Comparison of ENCODE assay signal across 12 mouse cellular contexts in the genomic region with DNA sequence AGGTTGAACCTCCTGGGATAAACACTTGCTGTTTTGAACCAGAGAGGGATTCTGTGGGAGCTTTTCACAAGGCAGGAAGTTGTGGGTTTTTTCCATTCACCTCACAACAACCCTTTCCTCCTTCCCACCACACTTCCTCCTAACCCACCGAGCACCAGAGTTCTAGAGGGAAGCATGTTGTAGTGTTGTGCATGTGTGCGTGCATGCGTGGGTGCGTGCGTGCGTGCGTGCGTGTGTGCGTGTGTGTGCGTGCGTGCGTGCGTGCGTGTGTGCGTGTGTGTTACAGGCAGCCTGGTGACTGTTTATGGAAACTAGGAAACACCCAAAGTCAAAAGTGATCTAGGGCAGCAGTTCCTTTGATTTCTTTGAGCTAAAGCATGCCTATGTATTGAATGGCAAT.
DNase-seq lines count a peak whose midpoint lies in the region; ATAC-seq lines count a peak whose summit lies in the region.
"Had no signal": no experiment of that assay in that cellular context is flagged by ENCODE, and none has a peak within 500 bp of the region (broad histone marks: within the 10 kb centered on the region; RNA-seq: fewer than 3 reads in every experiment).

No protein-coding gene starts in this region.

- no peak overlapping the region for H3K4me2 ChIP-seq in hindbrain, embryonic 13.5 days
- H3K4me2 ChIP-seq: liver, embryonic 15.5 days; midbrain, embryonic 15.5 days had no signal

- H3K79me2 ChIP-seq in macrophage (ENCODE audit: inconsistent target) = no peaks in the 10 kb centered on the region

- ATAC-seq in hindbrain, embryonic 13.5 days (ENCODE audit: low FRiP score) = no peak
- ATAC-seq: midbrain, embryonic 15.5 days had no signal

- no peaks in the 10 kb centered on the region for H3K27me3 ChIP-seq in hindbrain, embryonic 13.5 days
- no peaks in the 10 kb centered on the region for H3K27me3 ChIP-seq in hindbrain, embryonic 10.5 days (ENCODE audit: insufficient read depth, poor library complexity, severe bottlenecking)
- no peaks in the 10 kb centered on the region for H3K27me3 ChIP-seq in forebrain, embryonic 10.5 days (ENCODE audit: poor library complexity, severe bottlenecking)
- H3K27me3 ChIP-seq: liver, embryonic 15.5 days; midbrain, embryonic 15.5 days had no signal

- no peak overlapping the region for H3K4me3 ChIP-seq in hindbrain, embryonic 13.5 days
- H3K4me3 ChIP-seq in hindbrain, embryonic 10.5 days = no peak overlapping the region
- H3K4me3 ChIP-seq in macrophage (ENCODE audit: inconsistent target) = no peak overlapping the region
- H3K4me3 ChIP-seq in forebrain, embryonic 10.5 days = no peak overlapping the region
- H3K4me3 ChIP-seq: liver, embryonic 15.5 days; midbrain, embryonic 15.5 days had no signal

- no peak for DNase-seq in hindbrain, embryonic 10.5 days (ENCODE audit: low spot score)
- peak; percentile 56 for DNase-seq in CD4-positive helper T cell, adult 2 months (ENCODE audit: low read depth, low spot score)
- peak; percentile 32 for DNase-seq in T-cell, adult 2 months (ENCODE audit: low spot score)
- DNase-seq in forebrain, embryonic 10.5 days (ENCODE audit: extremely low spot score, low spot score) = no peak
- no peak for DNase-seq in thymus, postnatal 14 days
- DNase-seq: cerebellum, postnatal 14 days; heart, postnatal 14 days; thymus, adult 2 months had no signal

- H3K9ac ChIP-seq in hindbrain, embryonic 13.5 days = no peak overlapping the region
- H3K9ac ChIP-seq: liver, embryonic 15.5 days; midbrain, embryonic 15.5 days had no signal

- peaks cover 16% of the 10 kb centered on the region for H3K4me1 ChIP-seq in hindbrain, embryonic 13.5 days (replicated peaks)
- H3K4me1 ChIP-seq in hindbrain, embryonic 10.5 days (replicated peaks) = peaks cover 27% of the 10 kb centered on the region
- peaks cover 13% of the 10 kb centered on the region for H3K4me1 ChIP-seq in forebrain, embryonic 10.5 days

- H3K27ac ChIP-seq in hindbrain, embryonic 13.5 days = 0 out of 2 replicates have a peak overlapping the region, but pooled peaks have one; percentile 35
- no peak overlapping the region for H3K27ac ChIP-seq in hindbrain, embryonic 10.5 days
- 0 out of 2 replicates have a peak overlapping the region, but pooled peaks have one; percentile 2 for H3K27ac ChIP-seq in macrophage
- no peak overlapping the region for H3K27ac ChIP-seq in forebrain, embryonic 10.5 days
- H3K27ac ChIP-seq: liver, embryonic 15.5 days; midbrain, embryonic 15.5 days had no signal

- WGBS in hindbrain, embryonic 13.5 days = 89% methylated on average over 15 of the region's 15 CpGs
- WGBS in hindbrain, embryonic 10.5 days = 92% methylated on average over 15 of the region's 15 CpGs
- 34% methylated on average over 12 of the region's 15 CpGs for WGBS in macrophage (ENCODE audit: missing documents)
- 96% methylated on average over 15 of the region's 15 CpGs for WGBS in forebrain, embryonic 10.5 days

- no peaks in the 10 kb centered on the region for H3K36me3 ChIP-seq in hindbrain, embryonic 13.5 days
- no peaks in the 10 kb centered on the region for H3K36me3 ChIP-seq in hindbrain, embryonic 10.5 days
- H3K36me3 ChIP-seq in macrophage (ENCODE audit: inconsistent target) = no peaks in the 10 kb centered on the region
- H3K36me3 ChIP-seq in forebrain, embryonic 10.5 days (replicated peaks) = no peaks in the 10 kb centered on the region
- H3K36me3 ChIP-seq: liver, embryonic 15.5 days; midbrain, embryonic 15.5 days had no signal

- H3K9me3 ChIP-seq in hindbrain, embryonic 13.5 days = no peaks in the 10 kb centered on the region
- no peaks in the 10 kb centered on the region for H3K9me3 ChIP-seq in hindbrain, embryonic 10.5 days
- no peaks in the 10 kb centered on the region for H3K9me3 ChIP-seq in forebrain, embryonic 10.5 days
- H3K9me3 ChIP-seq: liver, embryonic 15.5 days; midbrain, embryonic 15.5 days had no signal

Comparison
In these comparisons a context has a peak if more than half of its experiments do, and no peak if none do; other contexts are left out.
1. H3K27ac ChIP-seq: peak in hindbrain, embryonic 13.5 days (single experiment) and macrophage (single experiment); none in hindbrain, embryonic 10.5 days (single experiment) and forebrain, embryonic 10.5 days (single experiment).
2. DNase-seq: peak in CD4-positive helper T cell, adult 2 months (single experiment) and T-cell, adult 2 months (single experiment); none in hindbrain, embryonic 10.5 days (single experiment), forebrain, embryonic 10.5 days (single experiment) and thymus, postnatal 14 days (single experiment).